Mouse (Mus musculus) stomach, postnatal 0 days (tissue): ENCODE measurements around the gene Ctf1. TPM values are rescaled to one million over a fixed set of nuclear protein-coding genes. Genes with fewer than 3 reads are reported as not detected.

ENCODE experiments used
- ATAC-seq: fragments of 200-750 bp; cut with Nextera tagmentation; 2 replicates; pipeline ENCODE4 v1.8.0; 2017; ENCODE audit not compliant: low FRiP score, low TSS enrichment
- DNase-seq: peaks from one replicate; pipeline ENCODE4 v3.0.0-alpha.2; 2016; ENCODE audit warnings: low spot score
- H3K27ac ChIP-seq: fragments of 300-500 bp; sonication (generic); replicated peaks from 2 replicates; pipeline ENCODE4 v1.5.1; 2014; ENCODE audit warnings: mild to moderate bottlenecking, control low read depth
- H3K27me3 ChIP-seq: fragments of 300-500 bp; sonication (generic); 2 replicates; pipeline ENCODE4 v1.6.1; 2014; ENCODE audit warnings: low read length; ENCODE audit not compliant: control insufficient read depth, insufficient read depth
- H3K36me3 ChIP-seq: fragments of 300-500 bp; sonication (generic); 2 replicates; pipeline ENCODE4 v1.6.1; 2014; ENCODE audit warnings: low read length, mixed read lengths; ENCODE audit not compliant: control insufficient read depth, insufficient read depth
- H3K4me1 ChIP-seq: fragments of 300-500 bp; sonication (generic); replicated peaks from 2 replicates; pipeline ENCODE4 v1.6.1; 2014; ENCODE audit warnings: antibody characterized with exemption; ENCODE audit not compliant: control insufficient read depth, insufficient read depth
- H3K4me2 ChIP-seq: fragments of 300-500 bp; sonication (generic); replicated peaks from 2 replicates; pipeline ENCODE4 v1.6.1; 2014; ENCODE audit warnings: low read depth, mild to moderate bottlenecking, control low read depth, moderate library complexity
- H3K4me3 ChIP-seq: fragments of 300-500 bp; sonication (generic); 2 replicates; pipeline ENCODE4 v1.5.1; 2014; ENCODE audit warnings: low read depth, low read length, control low read depth
- H3K9ac ChIP-seq: fragments of 300-500 bp; sonication (generic); 2 replicates; pipeline ENCODE4 v1.6.1; 2014; ENCODE audit warnings: mild to moderate bottlenecking, low read length, control low read depth, mixed read lengths
- H3K9me3 ChIP-seq: fragments of 300-500 bp; sonication (generic); 2 replicates; pipeline ENCODE4 v1.6.1; 2016; ENCODE audit warnings: low read length; ENCODE audit not compliant: control insufficient read depth
- CTCF ChIP-seq: IDR thresholded peaks from 2 replicates; pipeline ENCODE4 v1.5.1; 2016; ENCODE audit warnings: antibody characterized with exemption, low read depth, mild to moderate bottlenecking, moderate library complexity
- EP300 ChIP-seq: optimal IDR thresholded peaks from 2 replicates; pipeline ENCODE3; 2016; ENCODE audit warnings: antibody characterized with exemption
- WGBS: fragments of 180-500 bp; shearing (Covaris S2); extraction: QIAGEN DNeasy Blood & Tissue Kit; methylation state at CpG from one replicate; pipeline ENCODE4 v1.1.7; 2014; 5-methylcytosine and 5-hydroxymethylcytosine counted together
- polyA plus RNA-seq: library from polyadenylated mRNA; unstranded; fragments of >200 nt; fragmentation: Nextera tagmentation; extraction: Ambion mirVana; gene quantifications from 2 replicates; pipeline ENCODE4 v1.2.1, GENCODE M21; 2015

Ctf1 gene
- polyA plus RNA-seq, 1 experiment from 2014 or later = 13.4 TPM

DNA sequence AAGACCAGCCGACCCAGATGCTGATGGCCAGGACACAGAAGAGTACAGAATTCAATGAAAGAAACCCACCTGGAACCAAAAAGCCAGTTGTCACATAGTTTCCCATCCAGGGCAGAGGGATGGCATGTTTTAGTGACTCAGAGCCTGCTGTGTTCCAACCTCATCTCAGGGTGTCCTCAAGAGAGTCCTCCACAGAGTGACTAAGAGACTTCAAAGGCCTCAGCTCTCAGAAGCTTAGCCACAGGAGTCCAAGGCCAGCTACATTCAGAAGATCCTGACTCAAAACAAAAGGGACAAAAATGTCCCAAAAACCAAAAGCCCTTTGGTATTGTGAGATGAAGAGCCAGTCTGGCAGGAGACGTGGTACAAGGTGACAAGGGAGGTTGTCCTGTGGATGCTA is 33.7 kb upstream of the Ctf1 start:
- no peaks in the 10 kb centered on the region for H3K4me1 ChIP-seq
- H3K9ac ChIP-seq = no peak overlapping the region
- H3K27me3 ChIP-seq = no peaks in the 10 kb centered on the region
- H3K4me3 ChIP-seq = no peak overlapping the region
- no peaks in the 10 kb centered on the region for H3K36me3 ChIP-seq
- no peak overlapping the region for H3K27ac ChIP-seq
- WGBS = 83% methylated on average over 2 of the region's 2 CpGs
- ATAC-seq = no peak
- no peak overlapping the region for H3K4me2 ChIP-seq
- no peaks in the 10 kb centered on the region for H3K9me3 ChIP-seq
- TF ChIP-seq EP300 = no peak
- TF ChIP-seq CTCF = no peak
- no peak for DNase-seq

GRCm38 (mm10) chr7:127680541-127680940 is 32.0 kb upstream of the Ctf1 start:
- Histone ChIP-seq H3K36me3 (no peaks in the 10 kb centered on the region), H3K9ac (no peak overlapping the region), H3K9me3 (no peaks in the 10 kb centered on the region), H3K4me3 (no peak overlapping the region), H3K4me2 (no peak overlapping the region), H3K4me1 (0 out of 2 replicates have a peak, but pooled peaks cover 2% of the 10 kb centered on the region), H3K27me3 (no peaks in the 10 kb centered on the region), H3K27ac (no peak overlapping the region)
- WGBS = 88% methylated on average over 13 of the region's 13 CpGs
- TF ChIP-seq EP300 (no peak), CTCF (no peak)
- ATAC-seq = no peak
- DNase-seq = no peak

DNA sequence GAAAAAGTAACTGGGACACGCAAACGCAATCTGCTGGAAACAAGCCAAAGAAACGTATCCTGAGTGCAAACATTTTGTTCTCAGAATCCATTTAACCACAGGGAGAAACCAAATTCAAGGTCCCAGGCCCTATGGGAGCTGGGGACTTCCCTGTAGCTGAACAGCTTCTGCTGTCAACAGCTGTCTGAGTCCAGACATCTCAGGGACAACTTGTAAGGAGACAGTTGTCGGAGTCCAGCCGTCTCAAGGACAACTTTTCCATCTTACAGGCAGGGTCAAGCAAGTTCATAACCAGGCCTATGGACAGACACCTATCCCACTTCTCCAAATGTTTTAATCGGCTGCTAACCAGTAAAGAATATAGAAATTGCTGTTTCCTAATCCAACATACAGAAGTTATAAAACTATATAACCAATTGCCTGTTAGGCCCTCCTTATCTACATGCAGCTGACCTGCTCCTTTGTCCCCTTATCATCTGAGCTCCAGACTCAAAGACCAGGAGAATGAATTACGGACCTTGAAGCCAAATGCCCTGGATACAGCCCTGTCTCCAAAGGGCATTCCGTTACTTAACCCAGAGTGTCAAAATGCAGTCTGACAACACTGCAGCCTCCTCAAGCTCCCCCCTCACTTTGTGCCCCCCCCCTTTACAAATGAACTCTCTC is 30.5 kb upstream of the Ctf1 start:
- Histone ChIP-seq H3K4me2 (no peak overlapping the region), H3K9me3 (no peaks in the 10 kb centered on the region), H3K4me1 (0 out of 2 replicates have a peak, but pooled peaks cover 2% of the 10 kb centered on the region), H3K4me3 (no peak overlapping the region), H3K27me3 (no peaks in the 10 kb centered on the region), H3K36me3 (no peaks in the 10 kb centered on the region), H3K9ac (no peak overlapping the region), H3K27ac (no peak overlapping the region)
- DNase-seq = no peak
- TF ChIP-seq EP300 (no peak), CTCF (no peak)
- ATAC-seq = no peak
- 62% methylated on average over 8 of the region's 8 CpGs for WGBS

DNA sequence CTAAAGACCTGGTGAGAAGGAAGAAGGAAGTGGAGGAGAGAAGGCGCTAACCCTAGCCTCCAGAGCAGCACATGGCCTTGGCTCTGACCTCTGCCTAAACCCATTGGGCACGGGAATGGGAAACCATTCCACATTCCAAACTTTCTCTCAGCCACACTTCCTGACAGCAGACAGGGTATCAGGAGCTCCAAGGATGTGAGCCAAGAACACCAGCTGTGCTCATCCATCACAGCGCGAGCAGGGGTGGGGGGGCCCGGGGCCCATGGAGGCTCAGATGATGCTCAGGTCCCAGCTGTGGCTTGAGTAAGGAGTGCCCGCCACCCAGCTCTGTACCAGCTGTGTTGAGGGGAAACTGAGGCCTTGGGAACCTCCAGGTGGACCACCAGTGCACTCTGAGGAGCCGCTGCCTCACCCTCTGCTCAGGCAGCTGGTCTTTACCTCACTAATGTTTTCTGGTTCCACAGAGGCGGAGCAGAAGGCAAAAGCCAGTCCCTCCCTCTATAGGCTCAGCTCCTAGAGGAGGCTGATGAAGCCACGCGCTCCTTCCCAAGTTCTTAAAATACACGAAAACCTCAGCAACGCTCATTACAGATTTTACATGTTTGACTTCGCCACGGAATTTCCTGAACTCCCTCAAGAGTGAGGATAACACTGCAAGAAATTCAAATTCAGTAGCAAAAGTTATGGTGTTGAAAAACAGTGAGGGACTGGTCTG is 27.1 kb upstream of the Ctf1 start:
- Histone ChIP-seq H3K9ac (no peak overlapping the region), H3K36me3 (no peaks in the 10 kb centered on the region), H3K4me2 (no peak overlapping the region), H3K4me3 (no peak overlapping the region), H3K27ac (no peak overlapping the region), H3K4me1 (0 out of 2 replicates have a peak, but pooled peaks cover 2% of the 10 kb centered on the region), H3K9me3 (no peaks in the 10 kb centered on the region), H3K27me3 (no peaks in the 10 kb centered on the region)
- ATAC-seq (peak; percentile 54; the same call in 1 of the 2 replicates), DNase-seq (no peak)
- WGBS = 43% methylated on average over 14 of the region's 14 CpGs
- TF ChIP-seq EP300 (no peak), CTCF (no peak)

- Histone ChIP-seq H3K27me3 (no peaks in the 10 kb centered on the region), H3K27ac (no peak overlapping the region), H3K4me3 (no peak overlapping the region), H3K4me2 (no peak overlapping the region), H3K36me3 (no peaks in the 10 kb centered on the region), H3K9ac (no peak overlapping the region), H3K4me1 (0 out of 2 replicates have a peak, but pooled peaks cover 4% of the 10 kb centered on the region), H3K9me3 (no peaks in the 10 kb centered on the region)
- TF ChIP-seq EP300 = no peak
- DNase-seq (no peak), ATAC-seq (no peak)
- 66% methylated on average over 11 of the region's 11 CpGs for WGBS
Observed at GRCm38 (mm10) chr7:127686740-127687449, 25.6 kb upstream of the Ctf1 start.

DNA sequence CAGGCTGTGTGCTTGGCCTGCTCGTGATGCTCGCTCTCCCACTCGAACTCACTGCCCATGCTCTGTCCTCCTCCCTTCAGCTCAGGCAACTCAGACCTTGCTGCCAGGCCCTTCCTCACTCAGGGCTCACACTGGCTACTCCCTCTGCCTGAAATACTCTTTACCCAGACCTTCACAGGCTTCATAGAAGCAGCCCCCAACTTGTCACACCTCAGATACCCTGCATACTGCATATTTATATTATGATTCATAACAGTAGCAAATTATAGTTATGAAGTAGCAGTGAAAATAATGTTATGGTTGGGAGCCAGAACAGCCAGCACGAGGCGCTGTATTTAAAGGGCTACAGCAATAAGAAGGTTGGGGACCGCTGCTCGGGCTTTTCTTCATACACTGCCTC is 23.6 kb upstream of the Ctf1 start:
- DNase-seq (no peak), ATAC-seq (no peak)
- Histone ChIP-seq H3K36me3 (no peaks in the 10 kb centered on the region), H3K4me2 (no peak overlapping the region), H3K9ac (no peak overlapping the region), H3K4me1 (0 out of 2 replicates have a peak, but pooled peaks cover 4% of the 10 kb centered on the region), H3K4me3 (no peak overlapping the region), H3K27me3 (no peaks in the 10 kb centered on the region), H3K9me3 (no peaks in the 10 kb centered on the region), H3K27ac (no peak overlapping the region)
- WGBS = 80% methylated on average over 7 of the region's 7 CpGs
- no peak for TF ChIP-seq CTCF
- TF ChIP-seq EP300 = no peak
